Mouse (Mus musculus) megakaryocyte, adult 5-6 weeks (primary cell): ENCODE measurements around the gene Slco6d1. TPM values are rescaled to one million over a fixed set of nuclear protein-coding genes. Genes with fewer than 3 reads are reported as not detected.
"Not testable (repeated sequence)": the region's sequence is repeated elsewhere in the genome, so short reads cannot be mapped to it uniquely, and the experiment has no call there.

Source experiments
- ATAC-seq: 2 replicates; pipeline ENCODE4 v1.8.0; 2016; ENCODE audit warnings: mild to moderate bottlenecking, inconsistent platforms; ENCODE audit not compliant: poor library complexity, severe bottlenecking
- total RNA-seq, 2 experiments: library from RNA; stranded (forward) in 1 of 2; stranded (reverse) in 1 of 2; fragments of 153-499, 151-499 nt in 1 of 2; fragments of 221-1000, 200-1000 nt in 1 of 2; gene quantifications; 2 replicates each; pipeline versions ENCODE4 v1.2.3 to v1.2.4; 2015 to 2017

Slco6d1 gene
- not detected in 2 replicates for total RNA-seq (2015)
- not detected in 2 replicates for total RNA-seq (2017)

DNA sequence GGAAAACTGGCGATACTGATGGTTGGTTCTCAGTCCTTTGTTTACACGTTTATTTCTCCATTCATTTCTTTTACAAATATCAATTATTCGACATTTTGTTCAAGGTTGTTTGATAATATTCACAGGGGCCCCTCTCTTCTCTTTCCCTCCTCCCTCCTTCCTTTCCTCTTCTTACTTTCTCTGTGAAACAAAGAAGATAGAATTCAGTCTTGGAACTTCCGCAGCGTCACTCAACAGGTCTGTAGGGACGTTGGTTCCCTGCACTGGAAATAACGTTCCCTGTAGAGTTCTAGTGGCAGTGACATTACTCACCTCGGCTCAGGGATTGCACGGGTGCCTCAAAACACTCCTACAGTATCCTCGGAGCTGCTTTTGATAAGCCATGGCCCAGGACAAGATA is at the start of gene Slco6d1:
TSS of gene Slco6d1 (plus strand) at position 301 of the 400 bp plus-strand sequence.
- no peak for ATAC-seq

DNA sequence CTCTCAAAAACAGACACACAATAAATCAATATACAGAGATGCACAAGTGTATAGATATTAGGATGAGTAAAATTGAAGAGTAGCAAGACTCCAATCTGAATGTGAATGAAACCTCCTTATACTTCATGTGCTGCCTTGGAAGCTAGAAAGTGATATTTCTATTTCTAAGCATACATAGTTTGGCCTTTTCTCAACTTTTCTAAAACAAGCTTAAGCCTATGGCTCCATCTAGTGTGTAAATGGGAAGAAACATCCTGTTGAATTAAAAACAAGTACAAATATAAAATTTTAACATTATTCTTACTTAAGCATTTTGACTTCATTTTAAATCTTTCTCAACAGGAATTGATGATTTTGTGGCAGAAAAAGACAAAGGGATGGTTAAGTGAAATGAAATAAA is 28.9 kb upstream of the Slco6d1 start:
- ATAC-seq, result no peak

DNA sequence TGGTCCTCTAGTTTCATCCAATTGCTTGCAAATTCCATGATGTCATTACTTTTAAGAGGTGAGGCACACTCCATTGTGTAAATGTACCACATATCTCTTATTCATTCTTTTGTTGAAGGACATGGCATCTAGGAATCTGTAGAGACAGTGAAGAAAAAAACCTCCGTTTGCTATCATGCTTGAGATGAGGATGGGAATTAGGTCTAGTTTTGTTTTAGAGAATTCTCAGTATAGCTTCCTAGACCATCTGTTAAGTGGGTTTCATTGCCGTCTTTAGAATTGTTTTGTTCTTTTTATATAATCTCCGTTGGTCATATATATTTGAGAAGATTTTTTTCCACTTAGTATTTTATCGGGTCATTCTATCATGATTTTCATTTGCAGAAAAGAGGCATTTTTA is 27.0 kb downstream of the Slco6d1 start:
- ATAC-seq, result no peak

DNA sequence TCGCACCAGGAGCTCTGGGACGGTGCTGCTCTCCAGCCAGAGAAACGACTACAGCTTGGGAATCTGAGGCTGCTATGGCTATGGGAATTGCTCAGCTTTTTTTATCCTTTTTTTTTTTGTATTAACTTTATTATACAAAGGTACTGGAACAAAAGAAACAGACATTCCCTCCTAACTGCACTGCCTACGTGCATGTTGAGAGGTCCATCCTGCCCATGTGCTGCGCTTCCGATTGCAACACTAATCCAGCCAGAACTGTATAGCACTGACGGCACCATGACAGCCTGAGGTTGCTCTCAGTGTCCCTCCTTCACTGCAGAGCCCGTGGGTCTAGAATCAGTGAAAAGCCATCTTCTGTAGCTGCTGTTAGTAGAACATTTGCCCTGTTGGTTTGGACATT is 38.3 kb downstream of the Slco6d1 start:
- ATAC-seq, result peak; percentile 97

DNA sequence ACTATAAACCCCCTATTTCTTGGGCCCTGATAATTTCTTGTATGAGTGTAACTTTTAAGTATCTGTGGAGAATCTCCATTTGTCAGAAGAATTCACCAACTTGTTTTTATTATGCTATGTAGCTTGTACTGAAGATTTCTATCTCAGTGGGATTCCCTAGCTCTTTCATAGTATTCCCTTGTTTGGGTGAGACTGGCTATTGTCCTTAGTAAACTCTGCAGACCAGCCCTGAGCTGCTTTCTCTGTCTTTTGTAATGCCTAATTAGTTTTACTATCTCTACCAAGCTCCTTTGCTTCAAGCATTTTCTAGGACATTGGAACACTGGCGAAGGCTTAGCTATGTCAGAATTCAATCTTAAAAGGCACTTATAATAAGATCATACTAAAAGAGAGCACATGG is 55.5 kb downstream of the Slco6d1 start:
- ATAC-seq, result not testable (repeated sequence)

DNA sequence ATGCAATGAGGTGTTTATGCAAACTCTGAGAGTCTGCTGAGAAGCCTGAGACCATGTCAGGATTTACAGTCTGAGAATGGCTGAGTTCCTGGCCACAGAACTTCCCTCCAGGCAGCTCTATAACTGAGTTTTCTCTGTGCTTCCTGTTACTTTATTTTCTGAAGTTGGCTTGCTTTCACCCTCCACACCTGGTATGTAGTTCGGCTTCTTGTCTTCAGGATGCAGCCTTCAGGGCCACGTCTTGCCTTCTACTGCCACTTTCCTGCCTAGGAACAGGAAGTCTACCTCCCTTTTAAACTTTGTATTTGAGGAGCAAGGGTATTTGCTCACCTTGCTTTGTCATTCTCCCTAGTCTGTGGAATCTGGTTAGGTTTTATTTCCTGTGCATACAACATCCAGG is 58.3 kb downstream of the Slco6d1 start:
- ATAC-seq, result no peak

DNA sequence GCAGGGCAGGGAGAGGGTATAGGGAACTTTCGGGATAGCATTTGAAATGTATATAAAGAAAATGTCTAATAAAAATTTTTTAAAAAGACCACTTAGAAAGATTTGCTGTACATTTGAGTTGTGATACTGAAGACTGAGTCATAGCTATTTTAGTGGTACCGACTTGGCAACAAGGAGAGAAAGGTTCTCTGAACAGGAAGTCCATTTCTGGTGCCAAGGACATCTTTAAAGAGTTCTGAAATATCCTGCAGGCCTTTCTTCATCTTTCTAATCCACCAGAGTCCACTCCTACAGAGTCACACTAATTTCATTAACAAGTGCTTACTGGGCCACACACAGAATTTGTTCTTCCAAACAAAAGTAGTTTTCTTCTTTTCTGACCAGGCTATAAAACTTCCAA is 85.1 kb downstream of the Slco6d1 start:
- no peak for ATAC-seq

DNA sequence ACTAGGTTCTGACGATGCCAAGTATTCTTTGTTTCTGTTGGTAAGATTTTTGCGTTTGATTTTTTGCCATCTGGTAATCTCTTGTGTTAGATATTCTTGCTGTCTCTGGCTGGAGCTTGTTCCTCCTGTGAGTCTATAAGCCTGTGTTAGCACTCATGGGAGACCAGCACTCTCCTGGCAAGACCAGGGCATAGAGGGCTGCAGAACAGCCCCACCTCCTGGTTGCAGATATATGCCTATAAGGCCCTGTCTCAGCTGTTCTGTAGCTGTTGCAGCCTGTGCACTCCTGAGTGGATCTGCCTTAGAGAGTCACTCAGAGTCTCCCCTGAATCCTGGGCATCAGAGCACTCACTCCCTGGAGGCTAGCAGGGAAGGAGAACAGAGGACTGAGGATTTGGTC is 102.1 kb downstream of the Slco6d1 start:
- ATAC-seq, result no peak

DNA sequence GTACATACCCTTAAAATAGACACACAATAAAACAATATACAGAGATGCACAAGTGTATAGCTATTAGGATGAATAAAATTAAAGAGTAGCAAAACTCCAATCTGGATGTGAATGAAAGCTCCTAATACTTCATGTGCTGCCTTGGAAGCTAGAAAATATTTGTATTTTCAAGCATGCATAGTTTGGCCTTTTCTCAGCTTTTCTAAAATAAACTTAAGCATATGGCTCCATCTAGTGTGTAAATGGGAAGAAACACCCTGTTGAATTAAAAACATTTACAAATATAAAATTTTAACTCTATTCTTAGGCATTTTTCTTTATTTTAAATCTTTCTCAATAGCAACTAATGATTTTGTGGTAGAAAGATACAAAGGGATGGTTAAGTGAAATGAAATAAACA is 102.6 kb downstream of the Slco6d1 start:
- ATAC-seq, result no peak

DNA sequence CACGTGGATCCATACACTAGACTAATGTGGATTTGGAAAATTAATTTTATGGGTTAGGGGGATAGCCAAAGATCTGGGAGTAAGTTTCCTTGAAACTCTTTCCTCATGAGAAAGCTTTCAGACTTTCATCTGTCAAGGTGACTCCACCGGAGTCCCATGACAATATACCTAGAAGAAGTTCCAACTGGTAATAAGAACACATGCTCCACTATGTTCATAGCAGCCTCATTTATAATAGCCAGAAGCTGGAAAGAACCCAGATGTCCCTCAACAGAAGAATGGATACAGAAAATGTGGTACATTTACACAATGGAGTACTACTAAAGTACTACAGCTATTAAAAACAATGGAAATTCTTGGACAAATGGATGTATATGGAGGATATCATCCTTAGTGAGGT is 107.4 kb downstream of the Slco6d1 start:
- ATAC-seq, result not testable (repeated sequence)

DNA sequence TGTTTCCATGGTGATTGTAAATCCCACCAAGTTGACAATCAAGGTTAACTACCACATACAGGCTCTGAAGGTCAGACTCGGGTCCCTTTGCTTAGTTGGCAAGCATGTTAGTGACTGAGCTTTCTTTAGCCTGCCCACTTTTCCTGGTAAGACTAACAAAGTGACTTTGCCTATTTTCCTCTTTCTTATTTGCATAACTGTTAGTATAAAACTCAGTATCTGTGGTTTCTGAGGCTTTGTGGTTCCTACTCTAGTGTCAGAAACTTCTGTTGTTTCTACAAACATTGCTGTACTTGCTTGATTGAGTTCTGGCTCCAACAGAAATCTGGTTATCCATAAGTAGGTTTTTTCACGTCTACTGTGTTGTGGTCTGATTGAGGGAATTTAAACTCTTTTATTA is 124.4 kb downstream of the Slco6d1 start:
- ATAC-seq, result peak; percentile 76

DNA sequence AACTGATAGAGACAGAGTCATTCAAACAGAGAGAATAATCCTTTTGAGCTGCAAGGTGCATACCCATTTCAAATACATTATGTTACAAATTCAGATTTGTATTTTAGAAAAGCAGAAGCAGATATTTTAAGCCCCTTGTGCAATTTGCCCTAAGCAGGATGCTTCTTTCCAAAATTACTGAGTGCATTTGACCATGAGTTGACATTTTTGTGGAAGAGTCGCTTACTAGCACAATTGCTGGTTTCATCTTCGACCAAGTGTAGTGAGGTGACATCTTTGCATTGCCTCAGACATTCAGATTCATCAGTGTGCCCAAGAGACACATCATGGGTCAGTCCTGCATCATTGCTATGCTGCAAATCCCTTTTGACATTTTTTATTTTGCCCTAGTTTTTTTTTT is 133.5 kb downstream of the Slco6d1 start:
- peak; percentile 94 for ATAC-seq

DNA sequence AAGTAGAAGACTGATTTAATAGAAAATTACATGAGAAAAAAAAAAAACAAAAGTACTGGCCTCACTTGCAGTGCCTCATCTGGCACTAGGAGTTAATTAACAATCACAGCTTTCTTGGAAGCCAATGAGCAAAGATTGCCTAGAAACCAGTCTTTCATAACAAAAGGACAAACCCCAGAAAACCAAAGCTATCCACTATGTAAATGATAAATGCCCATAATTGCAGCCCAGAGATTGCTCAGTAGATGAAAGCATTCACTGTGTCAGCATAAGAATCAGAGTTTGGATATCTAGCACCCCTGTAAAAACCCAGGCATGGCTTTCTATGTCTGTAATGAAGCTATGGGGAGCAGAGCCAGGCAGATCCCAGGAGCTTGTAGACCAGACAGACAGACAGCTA is 144.8 kb downstream of the Slco6d1 start:
- ATAC-seq, result no peak
